Mouse (Mus musculus) heart, embryonic 12.5 days (tissue): ENCODE results near the gene A930004D18Rik. TPM values are rescaled to one million over a fixed set of nuclear protein-coding genes. Genes with fewer than 3 reads are reported as not detected.

Experiments used
- ATAC-seq: fragments of 200-750 bp; cut with Nextera tagmentation; 2 replicates; pipeline ENCODE4 v1.8.0; 2017; ENCODE audit warnings: moderate TSS enrichment, moderate library complexity; ENCODE audit not compliant: insufficient number of reproducible peaks, low FRiP score
- H3K27ac ChIP-seq: fragments of 300-500 bp; sonication (generic); 2 replicates; pipeline ENCODE4 v1.5.1; 2016; ENCODE audit warnings: mild to moderate bottlenecking, moderate library complexity; ENCODE audit not compliant: poor library complexity, severe bottlenecking
- H3K27me3 ChIP-seq: fragments of 300-500 bp; sonication (generic); replicated peaks from 2 replicates; pipeline ENCODE4 v1.6.1; 2016; ENCODE audit warnings: mild to moderate bottlenecking, moderate library complexity
- H3K36me3 ChIP-seq: fragments of 300-500 bp; sonication (generic); 2 replicates; pipeline ENCODE4 v1.6.1; 2016; ENCODE audit warnings: mild to moderate bottlenecking, moderate library complexity
- H3K4me1 ChIP-seq: fragments of 300-500 bp; sonication (generic); replicated peaks from 2 replicates; pipeline ENCODE4 v1.6.1; 2016; ENCODE audit warnings: mild to moderate bottlenecking
- H3K4me2 ChIP-seq: fragments of 300-500 bp; sonication (generic); 2 replicates; pipeline ENCODE4 v1.6.1; 2016; ENCODE audit warnings: mild to moderate bottlenecking, moderate library complexity
- H3K4me3 ChIP-seq: fragments of 300-500 bp; sonication (generic); 2 replicates; pipeline ENCODE4 v1.5.1; 2016; ENCODE audit warnings: mild to moderate bottlenecking
- H3K9ac ChIP-seq: fragments of 300-500 bp; sonication (generic); 2 replicates; pipeline ENCODE4 v1.6.1; 2016; ENCODE audit warnings: mild to moderate bottlenecking, moderate library complexity
- H3K9me3 ChIP-seq: fragments of 300-500 bp; sonication (generic); replicated peaks from 2 replicates; pipeline ENCODE4 v1.6.1; 2016; ENCODE audit warnings: mild to moderate bottlenecking, moderate library complexity
- WGBS: fragments of 180-500 bp; shearing (Covaris S2); methylation state at CpG from one replicate; pipeline ENCODE4 v1.1.7; 2016; 5-methylcytosine and 5-hydroxymethylcytosine counted together
- polyA plus RNA-seq: library from polyadenylated mRNA; unstranded; fragments of >200 nt; fragmentation: Nextera tagmentation; extraction: Ambion mirVana; gene quantifications from 2 replicates; pipeline ENCODE4 v1.2.1, GENCODE M21; 2016

A930004D18Rik gene
- 14.8 and 18.3 TPM in 2 replicates for polyA plus RNA-seq

- Histone ChIP-seq H3K36me3 (no peaks in the 10 kb centered on the region), H3K4me1 (peaks cover 59% of the 10 kb centered on the region), H3K27ac (0 out of 2 replicates have a peak within 1 kb of the TSS, but pooled peaks have one; percentile 2), H3K9ac (no peak within 1 kb of the TSS), H3K4me2 (no peak within 1 kb of the TSS; the same call in 1 of the 2 replicates), H3K4me3 (no peak within 1 kb of the TSS), H3K27me3 (no peaks in the 10 kb centered on the region), H3K9me3 (no peaks in the 10 kb centered on the region)
- no peak for ATAC-seq
- 24% methylated on average over 2 of the region's 2 CpGs for WGBS
Measured at GRCm38 (mm10) chr2:18037491-18037890, at the start of gene A930004D18Rik. A930004D18Rik (minus strand) TSS chr2:18037737.

- no peak overlapping the region for H3K4me3 ChIP-seq
- peaks cover 64% of the 10 kb centered on the region for H3K36me3 ChIP-seq
- WGBS: 84% methylated on average over 2 of the region's 2 CpGs
- no peaks in the 10 kb centered on the region for H3K9me3 ChIP-seq
- H3K4me1 ChIP-seq: no peaks in the 10 kb centered on the region
- no peak overlapping the region for H3K9ac ChIP-seq
- 0 out of 2 replicates have a peak overlapping the region, but pooled peaks have one; percentile 6 for H3K27ac ChIP-seq
- H3K4me2 ChIP-seq: no peak overlapping the region
- no peak for ATAC-seq
- no peaks in the 10 kb centered on the region for H3K27me3 ChIP-seq
Measured at GRCm38 (mm10) chr2:18080182-18080860, 42.8 kb upstream of the A930004D18Rik start.

- no peaks in the 10 kb centered on the region for H3K9me3 ChIP-seq
- no peak overlapping the region for H3K4me2 ChIP-seq
- H3K27me3 ChIP-seq: no peaks in the 10 kb centered on the region
- no peaks in the 10 kb centered on the region for H3K4me1 ChIP-seq
- ATAC-seq: no peak
- H3K27ac ChIP-seq: no peak overlapping the region
- peaks cover 46% of the 10 kb centered on the region for H3K36me3 ChIP-seq
- no peak overlapping the region for H3K9ac ChIP-seq
- WGBS: 94% methylated on average over 2 of the region's 2 CpGs
- no peak overlapping the region for H3K4me3 ChIP-seq
Measured at GRCm38 (mm10) chr2:18071947-18072346, 34.4 kb upstream of the A930004D18Rik start.

- H3K9ac ChIP-seq: no peak overlapping the region
- H3K4me3 ChIP-seq: no peak overlapping the region
- peaks cover 24% of the 10 kb centered on the region for H3K36me3 ChIP-seq
- no peak for ATAC-seq
- H3K27ac ChIP-seq: 0 out of 2 replicates have a peak overlapping the region, but pooled peaks have one; percentile 16
- peaks cover 7% of the 10 kb centered on the region for H3K4me1 ChIP-seq
- H3K9me3 ChIP-seq: no peaks in the 10 kb centered on the region
- no peaks in the 10 kb centered on the region for H3K27me3 ChIP-seq
- WGBS: 96% methylated on average over 4 of the region's 4 CpGs
- no peak overlapping the region for H3K4me2 ChIP-seq
Measured at GRCm38 (mm10) chr2:18068071-18068796, 30.7 kb upstream of the A930004D18Rik start.

GRCm38 (mm10) chr2:18066436-18066835 is 28.9 kb upstream of the A930004D18Rik start:
- peak overlapping the region; percentile 100; the same call in 1 of the 2 replicates for H3K27ac ChIP-seq
- ATAC-seq: no peak
- H3K4me1 ChIP-seq: peaks cover 7% of the 10 kb centered on the region
- H3K4me2 ChIP-seq: peak overlapping the region; percentile 78
- no peaks in the 10 kb centered on the region for H3K9me3 ChIP-seq
- 0 out of 2 replicates have a peak overlapping the region, but pooled peaks have one; percentile 36 for H3K9ac ChIP-seq
- peaks cover 14% of the 10 kb centered on the region for H3K36me3 ChIP-seq
- no peaks in the 10 kb centered on the region for H3K27me3 ChIP-seq
- H3K4me3 ChIP-seq: peak overlapping the region; percentile 95; the same call in 1 of the 2 replicates

- Histone ChIP-seq H3K4me3 (peak overlapping the region; percentile 95), H3K9ac (peak overlapping the region; percentile 100), H3K9me3 (no peaks in the 10 kb centered on the region), H3K27me3 (no peaks in the 10 kb centered on the region), H3K4me2 (peak overlapping the region; percentile 78), H3K36me3 (peaks cover 12% of the 10 kb centered on the region), H3K27ac (peak overlapping the region; percentile 100), H3K4me1 (peaks cover 7% of the 10 kb centered on the region)
- 4% methylated on average over 6 of the region's 6 CpGs for WGBS
- no peak; the same call in 1 of the 2 replicates for ATAC-seq
Measured at GRCm38 (mm10) chr2:18065708-18066030, 28.1 kb upstream of the A930004D18Rik start.

- Histone ChIP-seq H3K4me3 (peak overlapping the region; percentile 95), H3K27ac (peak overlapping the region; percentile 100), H3K4me1 (peaks cover 7% of the 10 kb centered on the region), H3K27me3 (no peaks in the 10 kb centered on the region), H3K9me3 (no peaks in the 10 kb centered on the region), H3K36me3 (peaks cover 12% of the 10 kb centered on the region), H3K9ac (peak overlapping the region; percentile 100), H3K4me2 (peak overlapping the region; percentile 78)
- under 1% methylated on average over 60 of the region's 85 CpGs for WGBS
- ATAC-seq: peak; percentile 83
Measured at GRCm38 (mm10) chr2:18064941-18065707, 27.6 kb upstream of the A930004D18Rik start.

GRCm38 (mm10) chr2:18064356-18064858 is 26.9 kb upstream of the A930004D18Rik start:
- WGBS: under 1% methylated on average over 42 of the region's 58 CpGs
- Histone ChIP-seq H3K9ac (peak overlapping the region; percentile 100), H3K27ac (peak overlapping the region; percentile 100), H3K4me2 (peak overlapping the region; percentile 78), H3K4me1 (peaks cover 7% of the 10 kb centered on the region), H3K36me3 (peaks cover 12% of the 10 kb centered on the region), H3K4me3 (peak overlapping the region; percentile 95), H3K27me3 (no peaks in the 10 kb centered on the region), H3K9me3 (no peaks in the 10 kb centered on the region)
- peak; percentile 96 for ATAC-seq

DNA sequence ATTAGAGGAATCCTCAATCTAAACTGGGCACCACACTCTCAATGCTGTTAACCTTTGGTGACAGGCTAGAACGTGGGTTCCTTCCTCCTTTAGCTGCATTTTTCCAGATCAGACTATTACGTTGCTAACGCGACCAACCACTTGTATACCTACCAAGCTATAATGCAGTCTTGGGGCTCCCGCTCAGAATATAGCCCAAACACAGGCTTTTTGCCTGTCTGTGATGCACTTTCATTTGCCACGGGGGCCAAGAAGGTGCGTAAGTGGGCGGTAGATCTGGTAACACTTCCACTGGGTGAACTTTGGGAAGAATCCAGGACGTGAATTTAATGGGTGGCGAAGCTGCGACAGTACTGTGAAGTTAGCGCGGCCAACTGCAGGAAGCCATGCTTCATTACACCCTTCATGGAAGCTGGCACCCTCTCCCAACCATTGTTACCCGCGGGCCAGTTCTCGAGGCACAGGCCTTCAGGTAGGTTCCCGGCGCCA is 26.3 kb upstream of the A930004D18Rik start:
- Histone ChIP-seq H3K4me3 (peak overlapping the region; percentile 95), H3K27me3 (no peaks in the 10 kb centered on the region), H3K4me2 (peak overlapping the region; percentile 78), H3K9ac (peak overlapping the region; percentile 100), H3K36me3 (peaks cover 12% of the 10 kb centered on the region), H3K9me3 (no peaks in the 10 kb centered on the region), H3K4me1 (peaks cover 11% of the 10 kb centered on the region), H3K27ac (peak overlapping the region; percentile 100)
- peak; percentile 39 for ATAC-seq
- WGBS: 0% methylated on average over 18 of the region's 18 CpGs

DNA sequence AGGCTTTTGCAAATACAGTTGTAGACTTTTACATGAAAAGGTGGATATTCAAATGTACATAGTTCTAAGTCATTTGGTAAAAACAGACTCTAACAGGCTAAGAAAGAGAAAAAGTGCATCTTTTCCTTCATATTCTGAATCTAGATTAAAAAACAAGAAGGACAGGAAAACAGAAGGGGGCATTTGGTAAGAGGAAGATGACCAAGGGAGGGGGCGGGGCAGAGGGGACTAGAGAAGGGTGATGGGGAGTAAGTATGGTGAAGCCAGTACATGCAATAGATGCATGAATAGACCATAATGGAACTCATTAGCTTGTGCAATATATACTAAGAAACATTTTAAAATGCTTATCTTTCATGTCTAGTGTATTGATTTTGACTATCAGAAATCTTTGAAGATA is 22.9 kb upstream of the A930004D18Rik start:
- 94% methylated on average over 1 of the region's 1 CpGs for WGBS
- no peak overlapping the region for H3K4me3 ChIP-seq
- no peak for ATAC-seq
- H3K9ac ChIP-seq: no peak overlapping the region
- H3K4me1 ChIP-seq: peaks cover 4% of the 10 kb centered on the region
- no peaks in the 10 kb centered on the region for H3K9me3 ChIP-seq
- H3K27ac ChIP-seq: no peak overlapping the region
- no peaks in the 10 kb centered on the region for H3K27me3 ChIP-seq
- H3K36me3 ChIP-seq: no peaks in the 10 kb centered on the region
- no peak overlapping the region for H3K4me2 ChIP-seq
